Mouse (Mus musculus) heart, adult 2 months (tissue): ENCODE measurements at regions not wholly inside any gene's neighbourhood (a gene's known extent, or its start where the extent isn't known, plus 50 kb on each side); places are given as distances from the start of the nearest gene placed in this dataset.

ENCODE experiments used
- DNase-seq, 2 experiments: peaks; one replicate each; pipeline ENCODE4 v3.0.0; 2021
- H3K27ac ChIP-seq: fragments of 200-600 bp; 2 replicates; pipeline ENCODE4 v1.8.1; 2022
- H3K27me3 ChIP-seq: fragments of 200-500 bp; 2 replicates; pipeline ENCODE4 v1.6.1; 2012; ENCODE audit warnings: mild to moderate bottlenecking, low read length, inconsistent platforms, mixed read lengths; ENCODE audit not compliant: control insufficient read depth, insufficient read depth
- H3K36me3 ChIP-seq: fragments of 200-500 bp; 2 replicates; pipeline ENCODE4 v1.6.1; 2012; ENCODE audit warnings: low read length, inconsistent platforms; ENCODE audit not compliant: control insufficient read depth, insufficient read depth
- H3K4me1 ChIP-seq: fragments of 200-500 bp; 2 replicates; pipeline ENCODE4 v1.6.1; 2011; ENCODE audit warnings: low read length; ENCODE audit not compliant: control insufficient read depth, insufficient read depth
- H3K4me3 ChIP-seq: fragments of 200-600 bp; 2 replicates; pipeline ENCODE4 v1.8.1; 2022
- H3K79me2 ChIP-seq: fragments of 200-500 bp; replicated peaks from 2 replicates; pipeline ENCODE4 v1.6.1; 2012; ENCODE audit warnings: mild to moderate bottlenecking, inconsistent platforms, low read length, moderate library complexity, mixed read lengths; ENCODE audit not compliant: control insufficient read depth, insufficient read depth
- H3K9ac ChIP-seq: fragments of 200-500 bp; 2 replicates; pipeline ENCODE4 v1.6.1; 2012; ENCODE audit warnings: low read depth, mild to moderate bottlenecking, control low read depth, inconsistent platforms, low read length, mixed read lengths
- CTCF ChIP-seq: fragments of 200-600 bp; IDR thresholded peaks from 2 replicates; pipeline ENCODE4 v1.8.1; 2022; ENCODE audit warnings: antibody characterized with exemption, mild to moderate bottlenecking, moderate library complexity
- EP300 ChIP-seq: fragments of 200-500 bp; IDR thresholded peaks from 2 replicates; pipeline ENCODE4 v1.6.1; 2011; ENCODE audit warnings: low read depth, low read length, control low read depth; ENCODE audit not compliant: insufficient read depth
- POLR2A ChIP-seq: fragments of 200-500 bp; IDR thresholded peaks from 2 replicates; pipeline ENCODE4 v1.6.1; 2011; ENCODE audit warnings: mild to moderate bottlenecking, low read depth, low read length, control low read depth; ENCODE audit not compliant: insufficient read depth
- WGBS: fragments of 180-500 bp; shearing (Covaris S2); methylation state at CpG from one replicate; pipeline ENCODE4 v1.1.7; 2018; 5-methylcytosine and 5-hydroxymethylcytosine counted together
- intact Hi-C: fragments of 180-260 bp; cut with DNase I; formaldehyde crosslinking; loops from one replicate; pipeline ENCODE4 v1.15.1; 2025

GRCm38 (mm10) chr15:86777998-86778397 lies 563.7 kb downstream of the Tbc1d22a start:
- TF ChIP-seq EP300 (no peak), POLR2A (no peak), CTCF (no peak)
- H3K4me3 ChIP-seq = no peak overlapping the region
- H3K27me3 ChIP-seq = no peaks in the 10 kb centered on the region
- H3K27ac ChIP-seq = no peak overlapping the region
- no peaks in the 10 kb centered on the region for H3K36me3 ChIP-seq
- H3K4me1 ChIP-seq = no peaks in the 10 kb centered on the region
- 84% methylated on average over 11 of the region's 11 CpGs for WGBS
- DNase-seq = no peak
- no peaks in the 10 kb centered on the region for H3K79me2 ChIP-seq
- intact Hi-C loops = no loop called here
- no peak overlapping the region for H3K9ac ChIP-seq

GRCm38 (mm10) chr15:86781160-86781559 lies 566.9 kb downstream of the Tbc1d22a start:
- H3K79me2 ChIP-seq = no peaks in the 10 kb centered on the region
- H3K36me3 ChIP-seq = no peaks in the 10 kb centered on the region
- H3K27me3 ChIP-seq = no peaks in the 10 kb centered on the region
- intact Hi-C loops = no loop called here
- no peak for DNase-seq
- TF ChIP-seq EP300 (no peak), POLR2A (no peak), CTCF (no peak)
- no peak overlapping the region for H3K4me3 ChIP-seq
- no peak overlapping the region for H3K9ac ChIP-seq
- WGBS = 89% methylated on average over 11 of the region's 11 CpGs
- H3K4me1 ChIP-seq = no peaks in the 10 kb centered on the region
- H3K27ac ChIP-seq = no peak overlapping the region

GRCm38 (mm10) chr15:86794716-86795115 lies 580.5 kb downstream of the Tbc1d22a start:
- Histone ChIP-seq H3K36me3 (no peaks in the 10 kb centered on the region), H3K79me2 (no peaks in the 10 kb centered on the region), H3K4me1 (no peaks in the 10 kb centered on the region), H3K27ac (no peak overlapping the region), H3K4me3 (no peak overlapping the region), H3K9ac (no peak overlapping the region), H3K27me3 (no peaks in the 10 kb centered on the region)
- no peak for DNase-seq
- TF ChIP-seq CTCF = no peak
- no peak for TF ChIP-seq EP300
- no peak for TF ChIP-seq POLR2A
- WGBS = 59% methylated on average over 3 of the region's 3 CpGs
- intact Hi-C loops = no loop called here

GRCm38 (mm10) chr15:86798474-86799178 lies 584.4 kb downstream of the Tbc1d22a start:
- H3K9ac ChIP-seq = no peak overlapping the region
- WGBS = 89% methylated on average over 9 of the region's 9 CpGs
- intact Hi-C loops = no loop called here

GRCm38 (mm10) chr15:86807296-86808080 lies 593.2 kb downstream of the Tbc1d22a start:
- 73% methylated on average over 13 of the region's 13 CpGs for WGBS
- no peak overlapping the region for H3K4me3 ChIP-seq
- no peak overlapping the region for H3K9ac ChIP-seq
- H3K36me3 ChIP-seq = no peaks in the 10 kb centered on the region
- no peaks in the 10 kb centered on the region for H3K27me3 ChIP-seq
- H3K4me1 ChIP-seq = no peaks in the 10 kb centered on the region
- intact Hi-C loops = no loop called here
- TF ChIP-seq EP300 (no peak), POLR2A (no peak), CTCF (no peak)
- no peaks in the 10 kb centered on the region for H3K79me2 ChIP-seq
- DNase-seq = peak in 1 of 2 experiments; percentile 13
- no peak overlapping the region for H3K27ac ChIP-seq

More at GRCm38 (mm10) chr15:86798474-86799178, 584.4 kb downstream of the Tbc1d22a start:
- Histone ChIP-seq H3K27ac (no peak overlapping the region), H3K27me3 (no peaks in the 10 kb centered on the region), H3K4me1 (no peaks in the 10 kb centered on the region), H3K36me3 (no peaks in the 10 kb centered on the region), H3K79me2 (no peaks in the 10 kb centered on the region), H3K4me3 (no peak overlapping the region)
- no peak for DNase-seq
- TF ChIP-seq POLR2A (no peak), CTCF (no peak), EP300 (no peak)

GRCm38 (mm10) chr15:86811821-86812220 lies 597.6 kb downstream of the Tbc1d22a start:
- no peak for DNase-seq
- 24% methylated on average over 2 of the region's 2 CpGs for WGBS
- no peaks in the 10 kb centered on the region for H3K36me3 ChIP-seq
- intact Hi-C loops = no loop called here
- H3K4me1 ChIP-seq = no peaks in the 10 kb centered on the region
- no peak overlapping the region for H3K4me3 ChIP-seq
- no peaks in the 10 kb centered on the region for H3K27me3 ChIP-seq
- H3K27ac ChIP-seq = no peak overlapping the region
- H3K9ac ChIP-seq = no peak overlapping the region
- TF ChIP-seq EP300 (no peak), CTCF (no peak), POLR2A (no peak)
- no peaks in the 10 kb centered on the region for H3K79me2 ChIP-seq
